Mouse (Mus musculus): Measurements from ENCODE around the gene Olfr157.

The Olfr157 gene

GRCm38 (mm10) chr4:43840101-43840500 lies at the start of gene Olfr157:
Olfr157 (minus strand) TSS chr4:43840201.
- DNase-seq (ENCODE audit: low spot score in 2 of 2) = no peak

GRCm38 (mm10) chr4:43884196-43884595 lies 44.2 kb upstream of the Olfr157 start:
- no peak for DNase-seq (ENCODE audit: low spot score in 2 of 2)

- no peak for DNase-seq (ENCODE audit: low spot score in 2 of 2)
These were observed 39.6 kb upstream of the Olfr157 start for GRCm38 (mm10) chr4:43879566-43879965.

GRCm38 (mm10) chr4:43878121-43878776 lies 38.2 kb upstream of the Olfr157 start:
- no peak for DNase-seq (ENCODE audit: low spot score in 2 of 2)

- no peak for DNase-seq (ENCODE audit: low spot score in 2 of 2)
These were observed 37.2 kb upstream of the Olfr157 start for GRCm38 (mm10) chr4:43877230-43877629.

GRCm38 (mm10) chr4:43875919-43876411 lies 36.0 kb upstream of the Olfr157 start:
- DNase-seq (ENCODE audit: low spot score in 2 of 2) = no peak

GRCm38 (mm10) chr4:43875160-43875918 lies 35.3 kb upstream of the Olfr157 start, which contains the start of gene Reck:
Reck (plus strand) TSS chr4:43875530.
- DNase-seq (ENCODE audit: low spot score in 2 of 2) = peak; percentile 82 to 88

- DNase-seq (ENCODE audit: low spot score in 2 of 2) = no peak
These were observed 34.5 kb upstream of the Olfr157 start for GRCm38 (mm10) chr4:43874501-43874900.

GRCm38 (mm10) chr4:43869821-43870220 lies 29.8 kb upstream of the Olfr157 start:
- no peak for DNase-seq (ENCODE audit: low spot score in 2 of 2)

GRCm38 (mm10) chr4:43863298-43863697 lies 23.3 kb upstream of the Olfr157 start:
- DNase-seq (ENCODE audit: low spot score in 2 of 2) = no peak

- peak; percentile 35 to 71 for DNase-seq (ENCODE audit: low spot score in 2 of 2)
These were observed 20.9 kb upstream of the Olfr157 start for GRCm38 (mm10) chr4:43860744-43861519.

- no peak for DNase-seq (ENCODE audit: low spot score in 2 of 2)
These were observed 19.9 kb upstream of the Olfr157 start for GRCm38 (mm10) chr4:43859886-43860285.

GRCm38 (mm10) chr4:43854101-43854500 lies 14.1 kb upstream of the Olfr157 start:
- DNase-seq (ENCODE audit: low spot score in 2 of 2) = no peak

- DNase-seq (ENCODE audit: low spot score in 2 of 2) = no peak
These were observed 11.3 kb upstream of the Olfr157 start, which contains the start of gene Olfr155 for GRCm38 (mm10) chr4:43851265-43851664. Olfr155 (plus strand) TSS chr4:43851565.

GRCm38 (mm10) chr4:43838326-43838725 lies 1.7 kb downstream of the Olfr157 start:
- DNase-seq (ENCODE audit: low spot score in 2 of 2) = peak in 1 of 2 experiments; percentile 40

- DNase-seq (ENCODE audit: low spot score in 2 of 2) = peak in 1 of 2 experiments; percentile 13
These were observed 5.3 kb downstream of the Olfr157 start for GRCm38 (mm10) chr4:43834749-43835148.

- DNase-seq (ENCODE audit: low spot score in 2 of 2) = peak in 1 of 2 experiments; percentile 34
These were observed 6.2 kb downstream of the Olfr157 start for GRCm38 (mm10) chr4:43833752-43834151.

GRCm38 (mm10) chr4:43832031-43832430 lies 8.0 kb downstream of the Olfr157 start:
- DNase-seq (ENCODE audit: low spot score in 2 of 2) = peak in 1 of 2 experiments; percentile 55

- no peak for DNase-seq (ENCODE audit: low spot score in 2 of 2)
These were observed 11.2 kb downstream of the Olfr157 start for GRCm38 (mm10) chr4:43828806-43829205.

GRCm38 (mm10) chr4:43823845-43824337 lies 16.1 kb downstream of the Olfr157 start, which contains the start of gene Olfr156:
Olfr156 (minus strand) TSS chr4:43823895.
- peak in 1 of 2 experiments; percentile 22 for DNase-seq (ENCODE audit: low spot score in 2 of 2)

GRCm38 (mm10) chr4:43822896-43823550 lies 17.0 kb downstream of the Olfr157 start:
- no peak for DNase-seq (ENCODE audit: low spot score in 2 of 2)

All from urinary bladder, postnatal 4 days (tissue).